Mouse (Mus musculus) midbrain, embryonic 13.5 days (tissue): ENCODE measurements around the gene 4932438H23Rik. TPM values are rescaled to one million over a fixed set of nuclear protein-coding genes. Genes with fewer than 3 reads are reported as not detected.

Source experiments
- ATAC-seq: fragments of 200-750 bp; cut with Nextera tagmentation; 2 replicates; pipeline ENCODE4 v1.8.0; 2017; ENCODE audit warnings: mild to moderate bottlenecking, moderate TSS enrichment, moderate library complexity
- H3K27ac ChIP-seq: fragments of 300-500 bp; sonication (generic); 2 replicates; pipeline ENCODE4 v1.5.1; 2015; ENCODE audit warnings: inconsistent platforms, mild to moderate bottlenecking, moderate library complexity
- H3K27me3 ChIP-seq: fragments of 300-500 bp; sonication (generic); 2 replicates; pipeline ENCODE4 v1.6.1; 2015; ENCODE audit warnings: mild to moderate bottlenecking, inconsistent platforms
- H3K36me3 ChIP-seq: fragments of 300-500 bp; sonication (generic); 2 replicates; pipeline ENCODE4 v1.6.1; 2015; ENCODE audit warnings: mild to moderate bottlenecking, inconsistent platforms
- H3K4me1 ChIP-seq: fragments of 300-500 bp; sonication (generic); replicated peaks from 2 replicates; pipeline ENCODE4 v1.6.1; 2015; ENCODE audit warnings: inconsistent platforms
- H3K4me2 ChIP-seq: fragments of 300-500 bp; sonication (generic); replicated peaks from 2 replicates; pipeline ENCODE4 v1.6.1; 2015; ENCODE audit warnings: moderate library complexity, mild to moderate bottlenecking, inconsistent platforms
- H3K4me3 ChIP-seq: fragments of 300-500 bp; sonication (generic); replicated peaks from 2 replicates; pipeline ENCODE4 v1.5.1; 2015; ENCODE audit warnings: mild to moderate bottlenecking, inconsistent platforms
- H3K9ac ChIP-seq: fragments of 300-500 bp; sonication (generic); replicated peaks from 2 replicates; pipeline ENCODE4 v1.6.1; 2015; ENCODE audit warnings: mild to moderate bottlenecking, inconsistent platforms
- H3K9me3 ChIP-seq: fragments of 300-500 bp; sonication (generic); 2 replicates; pipeline ENCODE4 v1.6.1; 2016; ENCODE audit warnings: mild to moderate bottlenecking, inconsistent platforms
- WGBS: fragments of 180-500 bp; shearing (Covaris S2); methylation state at CpG from one replicate; pipeline ENCODE4 v1.1.7; 2015; 5-methylcytosine and 5-hydroxymethylcytosine counted together
- polyA plus RNA-seq: library from polyadenylated mRNA; unstranded; fragments of >200 nt; fragmentation: Nextera tagmentation; extraction: Ambion mirVana; gene quantifications from 2 replicates; pipeline ENCODE4 v1.2.1, GENCODE M21; 2015

The 4932438H23Rik gene
- polyA plus RNA-seq, 1 experiment from 2014 or later = 0.42 TPM

GRCm38 (mm10) chr16:91123821-91124220 lies 28.9 kb upstream of the 4932438H23Rik start:
- Histone ChIP-seq H3K4me3 (no peak overlapping the region), H3K9ac (no peak overlapping the region), H3K27me3 (peaks cover 30% of the 10 kb centered on the region; the same call in 1 of the 2 replicates), H3K4me1 (peaks cover 13% of the 10 kb centered on the region), H3K9me3 (no peaks in the 10 kb centered on the region), H3K27ac (no peak overlapping the region), H3K36me3 (no peaks in the 10 kb centered on the region), H3K4me2 (no peak overlapping the region)
- WGBS = 85% methylated on average over 1 of the region's 1 CpGs
- ATAC-seq = no peak

- H3K4me3 ChIP-seq = no peak overlapping the region
- 24% methylated on average over 6 of the region's 6 CpGs for WGBS
- H3K27me3 ChIP-seq = peaks cover 26% of the 10 kb centered on the region
- no peak for ATAC-seq
- H3K4me1 ChIP-seq = peaks cover 1% of the 10 kb centered on the region; the same call in 1 of the 2 replicates
- no peaks in the 10 kb centered on the region for H3K9me3 ChIP-seq
- H3K4me2 ChIP-seq = no peak overlapping the region
- no peak overlapping the region for H3K27ac ChIP-seq
- H3K9ac ChIP-seq = no peak overlapping the region
- H3K36me3 ChIP-seq = no peaks in the 10 kb centered on the region
Measured at GRCm38 (mm10) chr16:91119879-91120278, 25.0 kb upstream of the 4932438H23Rik start.

GRCm38 (mm10) chr16:91116696-91117095 lies 21.8 kb upstream of the 4932438H23Rik start:
- peaks cover 19% of the 10 kb centered on the region for H3K27me3 ChIP-seq
- H3K27ac ChIP-seq = no peak overlapping the region
- no peaks in the 10 kb centered on the region for H3K4me1 ChIP-seq
- ATAC-seq = no peak
- H3K4me3 ChIP-seq = no peak overlapping the region
- no peak overlapping the region for H3K4me2 ChIP-seq
- no peaks in the 10 kb centered on the region for H3K36me3 ChIP-seq
- WGBS = 80% methylated on average over 7 of the region's 7 CpGs
- no peaks in the 10 kb centered on the region for H3K9me3 ChIP-seq
- H3K9ac ChIP-seq = no peak overlapping the region

GRCm38 (mm10) chr16:91116006-91116405 lies 21.1 kb upstream of the 4932438H23Rik start:
- WGBS = 85% methylated on average over 4 of the region's 4 CpGs
- Histone ChIP-seq H3K27ac (no peak overlapping the region), H3K9me3 (no peaks in the 10 kb centered on the region), H3K36me3 (no peaks in the 10 kb centered on the region), H3K27me3 (peaks cover 17% of the 10 kb centered on the region), H3K4me2 (no peak overlapping the region), H3K4me3 (no peak overlapping the region), H3K9ac (no peak overlapping the region), H3K4me1 (no peaks in the 10 kb centered on the region)
- no peak for ATAC-seq

GRCm38 (mm10) chr16:91110999-91111535 lies 16.1 kb upstream of the 4932438H23Rik start:
- Histone ChIP-seq H3K9me3 (no peaks in the 10 kb centered on the region), H3K9ac (no peak overlapping the region), H3K4me2 (no peak overlapping the region), H3K4me3 (no peak overlapping the region), H3K4me1 (no peaks in the 10 kb centered on the region), H3K27me3 (peaks cover 18% of the 10 kb centered on the region), H3K36me3 (no peaks in the 10 kb centered on the region), H3K27ac (no peak overlapping the region)
- 65% methylated on average over 11 of the region's 11 CpGs for WGBS
- no peak for ATAC-seq

- H3K27me3 ChIP-seq = peaks cover 45% of the 10 kb centered on the region
Measured at GRCm38 (mm10) chr16:91107608-91108007, 12.7 kb upstream of the 4932438H23Rik start.

GRCm38 (mm10) chr16:91105481-91106051 lies 10.6 kb upstream of the 4932438H23Rik start:
- H3K27ac ChIP-seq = no peak overlapping the region

More at GRCm38 (mm10) chr16:91107608-91108007, 12.7 kb upstream of the 4932438H23Rik start:
- no peak overlapping the region for H3K4me2 ChIP-seq
- ATAC-seq = peak; percentile 45; the same call in 1 of the 2 replicates
- no peak overlapping the region for H3K9ac ChIP-seq
- WGBS = 53% methylated on average over 11 of the region's 11 CpGs
- no peaks in the 10 kb centered on the region for H3K36me3 ChIP-seq
- H3K4me1 ChIP-seq = peaks cover 18% of the 10 kb centered on the region
- no peaks in the 10 kb centered on the region for H3K9me3 ChIP-seq
- no peak overlapping the region for H3K27ac ChIP-seq
- H3K4me3 ChIP-seq = no peak overlapping the region

GRCm38 (mm10) chr16:91104821-91105480 lies 10.0 kb upstream of the 4932438H23Rik start:
- H3K27ac ChIP-seq = no peak overlapping the region
- peaks cover 64% of the 10 kb centered on the region for H3K27me3 ChIP-seq
- no peaks in the 10 kb centered on the region for H3K36me3 ChIP-seq
- no peaks in the 10 kb centered on the region for H3K9me3 ChIP-seq
- peak; percentile 48; the same call in 1 of the 2 replicates for ATAC-seq
- H3K4me2 ChIP-seq = no peak overlapping the region
- no peak overlapping the region for H3K4me3 ChIP-seq
- no peak overlapping the region for H3K9ac ChIP-seq
- peaks cover 21% of the 10 kb centered on the region for H3K4me1 ChIP-seq
- WGBS = 18% methylated on average over 10 of the region's 10 CpGs

More at GRCm38 (mm10) chr16:91105481-91106051, 10.6 kb upstream of the 4932438H23Rik start:
- no peak overlapping the region for H3K4me3 ChIP-seq
- H3K4me1 ChIP-seq = peaks cover 18% of the 10 kb centered on the region
- peaks cover 58% of the 10 kb centered on the region for H3K27me3 ChIP-seq
- H3K36me3 ChIP-seq = no peaks in the 10 kb centered on the region
- WGBS = 16% methylated on average over 13 of the region's 13 CpGs
- H3K4me2 ChIP-seq = no peak overlapping the region
- no peak overlapping the region for H3K9ac ChIP-seq
- peak; percentile 60; the same call in 1 of the 2 replicates for ATAC-seq
- H3K9me3 ChIP-seq = no peaks in the 10 kb centered on the region

- H3K27ac ChIP-seq = no peak overlapping the region
- no peak overlapping the region for H3K4me3 ChIP-seq
- H3K9me3 ChIP-seq = no peaks in the 10 kb centered on the region
- H3K36me3 ChIP-seq = no peaks in the 10 kb centered on the region
- no peak for ATAC-seq
- peaks cover 71% of the 10 kb centered on the region for H3K27me3 ChIP-seq
- H3K9ac ChIP-seq = no peak overlapping the region
- WGBS = 69% methylated on average over 14 of the region's 14 CpGs
- H3K4me2 ChIP-seq = no peak overlapping the region
- H3K4me1 ChIP-seq = peaks cover 36% of the 10 kb centered on the region
Measured at GRCm38 (mm10) chr16:91103386-91103785, 8.5 kb upstream of the 4932438H23Rik start.

GRCm38 (mm10) chr16:91100484-91100883 lies 5.6 kb upstream of the 4932438H23Rik start:
- no peaks in the 10 kb centered on the region for H3K9me3 ChIP-seq
- no peak overlapping the region for H3K9ac ChIP-seq
- peaks cover 71% of the 10 kb centered on the region for H3K27me3 ChIP-seq
- no peak overlapping the region for H3K4me3 ChIP-seq
- WGBS = 67% methylated on average over 2 of the region's 2 CpGs
- no peaks in the 10 kb centered on the region for H3K36me3 ChIP-seq
- H3K4me1 ChIP-seq = peaks cover 33% of the 10 kb centered on the region
- no peak overlapping the region for H3K27ac ChIP-seq
- no peak for ATAC-seq
- H3K4me2 ChIP-seq = no peak overlapping the region

- H3K9me3 ChIP-seq = no peaks in the 10 kb centered on the region
- H3K9ac ChIP-seq = no peak overlapping the region
- peaks cover 25% of the 10 kb centered on the region for H3K4me1 ChIP-seq
- peak; percentile 87 for ATAC-seq
- H3K36me3 ChIP-seq = no peaks in the 10 kb centered on the region
- peak overlapping the region; percentile 40 for H3K4me2 ChIP-seq
- WGBS = 21% methylated on average over 16 of the region's 16 CpGs
- peaks cover 70% of the 10 kb centered on the region for H3K27me3 ChIP-seq
- H3K27ac ChIP-seq = peak overlapping the region; percentile 64; the same call in 1 of the 2 replicates
- H3K4me3 ChIP-seq = no peak overlapping the region
Measured at GRCm38 (mm10) chr16:91099444-91100065, 4.6 kb upstream of the 4932438H23Rik start.

GRCm38 (mm10) chr16:91097858-91098257 lies 2.9 kb upstream of the 4932438H23Rik start:
- no peak overlapping the region for H3K9ac ChIP-seq
- H3K4me2 ChIP-seq = no peak overlapping the region
- no peaks in the 10 kb centered on the region for H3K36me3 ChIP-seq
- peaks cover 61% of the 10 kb centered on the region for H3K27me3 ChIP-seq
- WGBS = 95% methylated on average over 11 of the region's 11 CpGs
- H3K9me3 ChIP-seq = no peaks in the 10 kb centered on the region
- no peak overlapping the region for H3K4me3 ChIP-seq
- no peak overlapping the region for H3K27ac ChIP-seq
- ATAC-seq = no peak
- H3K4me1 ChIP-seq = peaks cover 19% of the 10 kb centered on the region
